Mouse (Mus musculus) bone marrow, adult 2 months (tissue): ENCODE data around the gene Pigk. TPM values are rescaled to one million over a fixed set of nuclear protein-coding genes. Genes with fewer than 3 reads are reported as not detected.

Source experiments
- H3K27ac ChIP-seq: fragments of 200-500 bp; 2 replicates; pipeline ENCODE4 v1.5.1; 2012; ENCODE audit warnings: low read depth, mild to moderate bottlenecking, control low read depth, inconsistent platforms, low read length; ENCODE audit not compliant: control insufficient read depth, poor library complexity, insufficient read depth
- H3K4me1 ChIP-seq: fragments of 200-500 bp; 2 replicates; pipeline ENCODE4 v1.6.1; 2011; ENCODE audit warnings: low read length; ENCODE audit not compliant: control insufficient read depth, insufficient read depth
- H3K4me3 ChIP-seq: fragments of 200-500 bp; replicated peaks from 2 replicates; pipeline ENCODE3; 2011; ENCODE audit warnings: mild to moderate bottlenecking, low read depth, low read length, control low read depth; ENCODE audit not compliant: control insufficient read depth
- CTCF ChIP-seq: fragments of 200-500 bp; IDR thresholded peaks from 2 replicates; pipeline ENCODE4 v1.5.1; 2011; ENCODE audit warnings: low read length, control low read depth; ENCODE audit not compliant: control insufficient read depth, insufficient read depth
- POLR2A ChIP-seq: fragments of 200-500 bp; IDR thresholded peaks from 2 replicates; pipeline ENCODE4 v1.6.1; 2011; ENCODE audit warnings: low read depth, mild to moderate bottlenecking, control low read depth, low read length, borderline replicate concordance; ENCODE audit not compliant: control insufficient read depth
- WGBS: fragments of 180-500 bp; shearing (Covaris S2); methylation state at CpG from one replicate; pipeline ENCODE4 v1.1.7; 2018; 5-methylcytosine and 5-hydroxymethylcytosine counted together
- polyA plus RNA-seq: library from polyadenylated mRNA; stranded (reverse); fragments of >200 nt; gene quantifications from 2 replicates; pipeline ENCODE4 v1.2.4, GENCODE M21; 2011; ENCODE audit warnings: low replicate concordance; ENCODE audit not compliant: missing spikeins, insufficient read depth, insufficient read length

Pigk gene
- polyA plus RNA-seq, 1 experiment = 8.2 TPM

- WGBS = 54% methylated on average over 5 of the region's 5 CpGs
- no peak overlapping the region for H3K27ac ChIP-seq
- H3K4me3 ChIP-seq = no peak overlapping the region
- no peak for TF ChIP-seq CTCF
- TF ChIP-seq POLR2A = no peak
- no peaks in the 10 kb centered on the region for H3K4me1 ChIP-seq
Measured at GRCm38 (mm10) chr3:152792601-152793000, 78.7 kb downstream of the Pigk start.

GRCm38 (mm10) chr3:152793006-152793405 lies 79.1 kb downstream of the Pigk start:
- 65% methylated on average over 4 of the region's 4 CpGs for WGBS
- Histone ChIP-seq H3K27ac (no peak overlapping the region), H3K4me1 (no peaks in the 10 kb centered on the region), H3K4me3 (no peak overlapping the region)
- TF ChIP-seq POLR2A (no peak), CTCF (no peak)

DNA sequence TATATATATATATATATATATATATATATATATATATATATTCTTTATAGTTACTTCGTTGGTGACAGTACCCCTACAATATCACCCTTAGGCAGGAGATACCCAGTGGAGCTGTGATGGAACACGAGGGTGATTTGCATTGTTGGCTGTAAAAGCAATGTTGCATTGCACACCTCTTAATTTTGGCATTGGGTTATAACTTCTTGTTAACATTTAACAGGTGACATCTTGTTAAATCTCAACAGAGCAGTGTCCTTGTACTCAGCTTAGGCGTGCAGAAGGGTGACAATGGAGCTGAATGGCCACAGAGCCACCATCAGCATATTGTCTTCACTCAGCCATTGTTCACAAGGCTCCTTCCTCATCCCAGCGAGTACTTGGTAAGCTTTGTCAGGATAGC lies 82.3 kb downstream of the Pigk start:
- no peak for TF ChIP-seq CTCF
- TF ChIP-seq POLR2A = no peak

DNA sequence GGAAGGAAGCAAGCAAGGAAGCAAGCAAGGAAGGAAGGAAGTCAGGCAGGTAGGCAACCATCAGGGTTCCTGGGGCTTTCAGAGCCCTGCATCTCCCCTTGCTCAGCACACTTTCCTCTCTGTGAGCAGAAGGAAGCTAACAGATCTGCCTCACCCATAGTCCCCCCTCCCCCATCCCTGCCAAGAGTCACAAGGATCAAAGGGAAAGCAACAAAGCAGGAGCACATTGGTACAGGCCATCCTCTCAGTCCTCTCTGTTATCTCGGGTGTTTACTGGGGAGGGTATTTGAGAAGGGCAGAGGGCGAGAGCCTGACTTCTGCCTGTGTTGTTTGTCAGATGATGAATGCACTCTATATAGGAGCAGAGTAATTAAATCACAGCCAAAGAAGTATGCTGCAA lies 83.5 kb downstream of the Pigk start:
- H3K27ac ChIP-seq = no peak overlapping the region
- TF ChIP-seq POLR2A (no peak), CTCF (no peak)
- no peak overlapping the region for H3K4me3 ChIP-seq
- H3K4me1 ChIP-seq = no peaks in the 10 kb centered on the region
- 64% methylated on average over 2 of the region's 2 CpGs for WGBS

More for the DNA sequence above, 82.3 kb downstream of the Pigk start:
- WGBS = 84% methylated on average over 4 of the region's 4 CpGs
- Histone ChIP-seq H3K4me3 (no peak overlapping the region), H3K4me1 (no peaks in the 10 kb centered on the region), H3K27ac (no peak overlapping the region)

DNA sequence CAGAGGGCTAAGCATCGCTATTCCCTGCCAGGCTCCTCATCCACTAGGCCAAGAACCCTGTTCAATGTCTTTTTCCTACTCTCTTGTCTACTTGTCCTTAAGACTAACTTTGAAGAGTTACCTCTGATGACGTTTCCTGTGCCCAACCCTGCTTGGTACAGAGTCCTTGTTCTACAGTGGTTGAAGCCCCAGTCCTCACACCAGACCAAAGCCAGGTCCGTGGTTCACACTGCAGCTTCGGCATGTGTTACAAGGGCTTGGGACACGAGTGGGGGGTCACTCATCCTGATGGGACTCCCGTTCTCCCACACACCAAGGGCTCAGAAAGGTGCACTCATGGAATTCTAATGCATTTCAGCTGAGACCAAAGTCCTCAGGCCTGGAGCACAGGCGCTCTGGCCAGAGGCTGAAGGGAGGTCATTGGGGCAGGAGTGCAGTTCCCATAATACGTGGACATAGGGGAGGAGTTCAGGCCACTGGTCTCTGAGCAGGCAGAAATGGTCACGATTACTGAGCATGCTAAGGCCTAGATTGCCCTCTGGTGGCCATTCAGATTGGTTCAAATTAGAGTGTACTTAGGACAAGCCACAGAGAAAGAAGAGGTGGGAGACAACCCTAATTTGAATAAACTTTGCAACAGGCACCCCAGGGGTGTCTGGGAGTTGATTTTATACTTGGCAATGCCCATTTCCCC lies 86.0 kb downstream of the Pigk start:
- TF ChIP-seq POLR2A (no peak), CTCF (0 out of 2 replicates have a peak, but pooled peaks have one; percentile 24)
- Histone ChIP-seq H3K27ac (no peak overlapping the region), H3K4me3 (no peak overlapping the region), H3K4me1 (no peaks in the 10 kb centered on the region)
- WGBS = 70% methylated on average over 9 of the region's 9 CpGs

GRCm38 (mm10) chr3:152813905-152814304 lies 100.0 kb downstream of the Pigk start:
- Histone ChIP-seq H3K27ac (no peak overlapping the region), H3K4me1 (no peaks in the 10 kb centered on the region), H3K4me3 (no peak overlapping the region)
- TF ChIP-seq CTCF (no peak), POLR2A (no peak)
- 55% methylated on average over 4 of the region's 4 CpGs for WGBS

GRCm38 (mm10) chr3:152815110-152815509 lies 101.2 kb downstream of the Pigk start:
- Histone ChIP-seq H3K27ac (no peak overlapping the region), H3K4me1 (no peaks in the 10 kb centered on the region), H3K4me3 (no peak overlapping the region)
- WGBS = 79% methylated on average over 5 of the region's 5 CpGs
- TF ChIP-seq CTCF (no peak), POLR2A (no peak)

- 29% methylated on average over 3 of the region's 3 CpGs for WGBS
- H3K27ac ChIP-seq = no peak overlapping the region
Measured at GRCm38 (mm10) chr3:152820406-152820805, 106.5 kb downstream of the Pigk start.

DNA sequence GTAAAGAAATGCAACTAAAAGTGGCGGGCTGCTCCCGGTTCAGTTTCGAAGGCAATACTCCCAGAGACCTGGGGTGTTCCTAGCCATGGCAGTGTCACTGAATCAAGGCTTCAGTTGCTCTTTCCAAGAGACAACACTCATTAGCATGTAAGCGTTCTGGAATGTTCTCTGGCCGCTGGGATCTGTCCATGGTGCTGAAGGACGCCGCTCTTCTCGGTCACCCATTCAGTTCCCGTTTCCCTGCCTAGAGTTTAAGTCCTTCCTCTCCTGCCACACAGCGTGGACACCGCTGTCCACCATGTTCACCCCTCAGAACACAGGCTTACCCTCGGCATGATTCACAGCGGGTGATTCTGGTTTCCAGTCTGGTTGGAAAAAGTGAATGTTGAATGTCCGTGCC lies 107.3 kb downstream of the Pigk start:
- Histone ChIP-seq H3K4me3 (no peak overlapping the region), H3K4me1 (no peaks in the 10 kb centered on the region), H3K27ac (no peak overlapping the region)
- TF ChIP-seq POLR2A (no peak), CTCF (no peak)
- 54% methylated on average over 14 of the region's 14 CpGs for WGBS

More at GRCm38 (mm10) chr3:152820406-152820805, 106.5 kb downstream of the Pigk start:
- Histone ChIP-seq H3K4me1 (no peaks in the 10 kb centered on the region), H3K4me3 (no peak overlapping the region)
- TF ChIP-seq CTCF = no peak
